Mouse (Mus musculus) adrenal gland, adult 8-10 months (tissue): Measurements from ENCODE around the gene Hk3. TPM values are rescaled to one million over a fixed set of nuclear protein-coding genes. Genes with fewer than 3 reads are reported as not detected.

Experiments
- DNase-seq: peaks from one replicate; pipeline ENCODE4 v3.0.0; 2022
- total RNA-seq, 4 experiments: library from RNA; stranded (reverse); gene quantifications; 2 replicates each; pipeline ENCODE4 v1.2.4; 2022

The Hk3 gene
- total RNA-seq, 4 experiments from 2014 or later, result 1.1 to 4.0 (median 2.6) TPM

DNA sequence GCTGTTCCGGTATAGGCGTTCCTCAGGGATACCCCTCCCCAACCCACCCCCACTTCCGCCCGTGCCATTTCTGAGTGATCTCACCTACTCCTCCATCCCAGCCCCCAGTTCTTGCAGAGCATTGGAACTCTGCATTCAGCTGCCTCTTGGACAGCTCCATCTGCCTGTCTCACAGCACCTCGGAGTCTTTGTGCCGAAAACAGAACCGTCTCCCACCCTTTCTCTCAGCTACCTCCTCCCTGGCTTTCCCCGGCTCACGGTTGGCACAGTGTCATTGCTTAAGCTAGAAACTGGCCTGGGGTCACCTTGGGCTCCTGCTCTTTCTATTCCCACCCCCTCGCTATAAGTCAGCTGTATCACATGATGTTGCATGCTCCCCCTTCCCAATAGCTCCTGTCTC, 20.8 kb downstream of the Hk3 start:
- no peak for DNase-seq

DNA sequence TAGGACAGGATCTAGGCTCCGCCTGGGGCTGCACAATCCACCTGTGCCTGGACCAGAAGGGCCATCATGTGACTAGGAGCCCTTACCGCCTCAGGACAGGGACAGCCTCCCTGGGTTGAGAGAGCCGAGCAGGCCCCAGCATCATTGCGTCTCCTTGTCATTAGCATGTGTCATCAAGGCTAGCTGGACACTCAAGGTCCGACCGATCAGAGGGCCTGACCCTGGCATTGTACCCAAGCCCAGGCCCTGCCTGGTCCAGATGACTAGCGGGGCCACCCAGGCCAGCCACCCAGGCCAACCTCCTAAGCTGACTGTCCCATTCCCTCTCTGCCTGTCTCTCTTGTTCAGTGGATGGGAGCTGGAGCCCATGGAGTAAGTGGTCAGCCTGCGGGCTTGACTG, 23.6 kb downstream of the Hk3 start:
- DNase-seq, result peak; percentile 28

DNA sequence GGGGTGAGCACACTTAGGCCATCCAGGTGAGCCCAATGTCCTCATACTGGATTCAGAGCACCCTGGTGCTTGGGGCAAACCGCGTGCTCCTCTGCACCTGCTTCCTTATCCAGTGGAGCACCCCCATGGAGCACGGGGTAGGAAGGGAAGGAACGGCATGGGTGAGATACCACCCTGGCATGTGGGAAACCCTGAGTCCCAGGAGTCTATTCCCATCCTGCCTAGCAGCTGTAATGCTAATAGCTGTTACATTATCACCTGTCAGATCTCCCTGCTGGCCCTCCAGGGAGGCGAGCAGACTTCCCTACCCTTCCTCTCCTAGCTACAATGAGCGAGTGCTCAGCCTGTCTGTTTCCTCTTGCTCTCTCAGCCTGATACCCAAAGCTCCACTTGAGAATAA, 26.0 kb downstream of the Hk3 start:
- DNase-seq, result no peak

DNA sequence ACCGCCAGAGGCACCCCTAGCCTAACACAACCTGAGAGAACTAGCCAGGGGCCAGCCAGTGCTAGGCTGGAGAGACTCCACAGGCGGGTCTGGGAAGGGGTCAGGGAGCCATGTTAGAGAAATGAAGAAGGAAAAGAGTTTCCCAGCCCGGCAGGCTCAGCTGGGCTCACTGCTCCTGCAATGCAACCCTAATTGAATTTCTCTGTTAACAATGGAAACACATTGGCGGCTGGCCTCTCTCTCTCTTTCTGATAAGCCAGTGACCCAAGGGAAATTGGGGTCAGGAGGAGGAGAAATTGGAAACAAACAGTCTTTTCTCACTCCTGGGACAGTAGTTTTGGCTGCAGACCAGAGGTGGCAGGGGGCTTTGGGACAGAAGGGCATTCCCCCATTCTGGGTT, 26.6 kb downstream of the Hk3 start:
- DNase-seq, result no peak

DNA sequence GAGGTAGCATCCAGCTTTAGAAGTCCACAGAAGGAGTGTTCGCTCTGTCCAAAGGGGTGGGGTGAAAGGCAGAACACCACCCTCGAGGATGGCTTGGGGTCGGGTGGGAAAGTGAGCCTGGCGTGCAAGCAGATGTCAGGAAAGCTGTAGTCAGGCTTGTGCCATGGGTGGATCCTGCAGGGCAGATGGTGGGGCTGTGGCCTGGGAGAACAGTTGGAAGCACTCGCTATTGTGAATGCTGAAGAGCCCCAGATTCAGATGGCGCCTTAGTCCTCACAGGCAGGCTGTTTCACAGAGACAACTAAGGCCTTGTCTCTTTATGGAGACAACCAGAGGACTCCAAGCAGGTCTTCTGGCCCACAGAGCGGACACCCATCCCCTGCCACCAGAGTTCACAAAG, 29.0 kb downstream of the Hk3 start:
- no peak for DNase-seq

DNA sequence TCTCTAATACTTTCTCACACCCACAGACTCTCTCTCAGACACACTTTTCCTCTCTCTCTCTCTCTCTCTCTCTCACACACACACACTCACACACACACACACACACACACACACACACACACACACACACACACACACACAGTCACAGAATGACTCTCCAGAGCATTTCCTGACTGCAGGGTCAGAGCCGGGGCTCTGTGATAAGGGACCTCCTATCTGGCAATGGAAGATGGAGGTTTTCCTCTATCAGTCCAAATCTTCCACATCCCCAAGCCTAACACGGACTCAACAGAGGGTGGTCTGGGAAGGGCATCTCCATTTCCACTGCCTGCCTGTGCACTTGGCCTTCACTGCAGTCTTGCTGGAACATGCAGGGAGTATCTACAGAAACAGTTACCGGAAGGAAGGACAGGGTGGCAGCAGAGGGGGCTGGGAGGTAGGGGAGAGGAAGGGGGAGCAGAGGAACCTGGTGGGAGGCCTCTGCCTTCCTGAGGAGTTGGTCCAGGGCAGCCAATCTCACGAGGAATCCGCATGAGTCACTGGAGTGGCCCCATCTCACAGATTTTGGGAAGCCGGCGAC, 32.9 kb downstream of the Hk3 start:
- DNase-seq, result no peak

DNA sequence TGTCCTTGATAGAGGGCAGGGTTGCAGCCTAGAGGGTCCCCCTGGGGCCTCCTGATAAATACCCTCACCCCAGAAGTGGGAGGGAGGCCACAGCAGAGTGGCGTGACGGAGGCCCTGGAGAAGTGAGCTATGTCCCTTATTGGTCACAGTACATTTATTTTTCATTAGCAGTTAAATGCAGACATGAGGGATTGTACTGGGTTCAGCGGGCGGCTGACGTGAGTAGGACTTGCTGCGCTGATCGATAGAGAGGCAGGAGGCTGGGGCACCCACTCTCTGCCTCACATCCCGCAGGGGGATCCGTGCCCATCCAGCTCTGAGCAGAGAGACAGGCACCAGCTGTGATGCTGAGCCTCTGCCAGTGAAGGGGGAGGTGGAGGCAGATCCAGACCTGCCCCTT, 33.8 kb downstream of the Hk3 start:
- DNase-seq, result no peak

DNA sequence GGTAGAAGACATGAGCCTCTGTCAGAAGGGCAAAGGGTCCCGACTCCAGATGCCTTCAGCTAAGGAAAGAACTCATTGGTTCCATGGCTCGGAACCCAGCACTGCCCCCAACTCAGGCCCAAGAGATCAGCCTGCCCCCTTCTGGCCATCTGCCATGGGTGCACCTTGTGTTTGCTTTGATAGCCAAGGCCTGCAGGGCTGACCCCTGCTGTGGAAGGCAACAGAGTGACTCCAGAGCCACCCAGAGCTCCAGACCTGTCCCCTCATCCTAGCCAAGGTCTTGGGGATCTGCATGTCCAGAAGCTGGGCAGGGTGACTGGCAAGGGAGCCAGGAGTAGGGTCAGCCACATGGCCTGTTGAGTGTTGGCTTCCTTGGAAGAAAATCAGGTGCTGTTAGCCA, 37.6 kb downstream of the Hk3 start:
- no peak for DNase-seq

DNA sequence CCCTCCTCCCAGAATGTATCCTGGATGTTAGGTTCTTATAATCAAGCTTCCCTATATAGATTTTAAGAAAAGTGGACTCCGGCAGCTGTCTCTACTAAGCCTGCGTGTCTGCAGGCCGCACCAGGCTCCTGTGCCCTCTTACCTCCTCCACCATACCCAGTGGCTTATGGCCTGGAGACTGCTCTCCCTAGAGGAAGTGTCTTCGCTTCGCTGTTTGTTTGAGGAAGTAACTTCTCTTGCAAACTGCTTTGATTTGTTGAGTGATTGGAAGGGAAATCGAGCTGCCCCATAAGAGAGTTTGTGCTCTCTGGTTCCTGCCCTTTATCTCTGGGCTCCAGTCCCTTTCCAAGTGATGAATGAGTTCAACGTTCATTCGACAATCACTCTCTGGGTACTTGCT, 38.2 kb downstream of the Hk3 start:
- DNase-seq, result no peak

DNA sequence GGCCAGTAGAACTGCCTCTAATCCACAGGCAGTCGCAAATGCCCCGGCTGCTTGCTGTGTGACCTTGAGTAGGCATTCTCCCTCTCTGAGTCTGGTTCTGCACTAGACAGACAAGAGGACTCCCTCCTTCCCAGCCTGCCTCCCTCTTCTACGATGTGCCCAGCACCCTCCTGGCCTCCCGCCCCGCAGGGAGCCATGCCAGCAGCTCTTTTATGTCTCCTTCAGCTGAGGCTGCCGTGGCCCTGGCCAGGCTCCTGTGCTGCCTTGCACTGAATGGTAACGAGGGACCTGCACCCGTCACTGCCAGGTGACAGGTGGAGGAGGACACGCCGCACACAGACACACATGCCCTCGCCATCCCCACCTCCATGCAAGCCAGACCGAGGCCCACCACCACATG, 40.2 kb downstream of the Hk3 start:
- DNase-seq, result no peak

DNA sequence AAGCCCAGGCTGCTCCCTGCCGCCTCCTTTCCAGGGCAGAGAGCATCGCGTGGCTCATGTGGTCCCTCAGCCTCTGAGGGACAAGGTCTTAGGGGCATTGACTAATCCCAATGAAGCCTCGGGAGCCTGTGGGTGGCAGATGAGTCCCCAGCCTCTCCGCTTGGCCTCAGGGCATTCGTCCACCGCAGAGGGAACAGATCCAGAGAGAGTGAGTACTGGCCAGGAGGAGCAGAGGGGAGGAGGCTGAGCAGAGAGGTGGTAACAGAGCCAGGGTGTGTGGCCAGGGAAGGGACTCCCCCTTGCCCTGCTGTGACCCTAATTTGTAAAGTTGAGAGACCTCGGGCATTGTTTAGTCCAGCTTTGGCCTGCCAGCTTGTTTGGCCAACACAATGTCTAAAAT, 42.4 kb downstream of the Hk3 start:
- no peak for DNase-seq

DNA sequence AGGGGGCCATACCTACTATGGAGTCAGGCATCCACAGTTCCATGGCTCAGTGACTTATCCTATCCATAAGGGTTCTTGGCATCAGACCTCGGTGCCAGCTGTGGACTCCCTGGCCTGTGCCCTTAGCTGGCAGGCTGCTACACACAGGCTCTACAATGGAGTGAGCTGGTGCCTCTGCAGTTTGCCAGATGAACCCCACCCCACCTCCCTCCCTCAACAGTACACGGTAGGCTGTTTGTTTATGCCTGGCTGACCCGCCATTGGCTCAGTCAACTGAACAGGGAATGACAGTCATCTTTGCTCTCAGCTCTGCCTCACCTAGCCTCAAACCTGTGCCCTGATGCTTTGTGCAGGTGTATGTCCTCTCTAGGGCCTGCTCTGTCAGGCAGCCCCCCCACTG, 45.6 kb downstream of the Hk3 start:
- DNase-seq, result no peak

DNA sequence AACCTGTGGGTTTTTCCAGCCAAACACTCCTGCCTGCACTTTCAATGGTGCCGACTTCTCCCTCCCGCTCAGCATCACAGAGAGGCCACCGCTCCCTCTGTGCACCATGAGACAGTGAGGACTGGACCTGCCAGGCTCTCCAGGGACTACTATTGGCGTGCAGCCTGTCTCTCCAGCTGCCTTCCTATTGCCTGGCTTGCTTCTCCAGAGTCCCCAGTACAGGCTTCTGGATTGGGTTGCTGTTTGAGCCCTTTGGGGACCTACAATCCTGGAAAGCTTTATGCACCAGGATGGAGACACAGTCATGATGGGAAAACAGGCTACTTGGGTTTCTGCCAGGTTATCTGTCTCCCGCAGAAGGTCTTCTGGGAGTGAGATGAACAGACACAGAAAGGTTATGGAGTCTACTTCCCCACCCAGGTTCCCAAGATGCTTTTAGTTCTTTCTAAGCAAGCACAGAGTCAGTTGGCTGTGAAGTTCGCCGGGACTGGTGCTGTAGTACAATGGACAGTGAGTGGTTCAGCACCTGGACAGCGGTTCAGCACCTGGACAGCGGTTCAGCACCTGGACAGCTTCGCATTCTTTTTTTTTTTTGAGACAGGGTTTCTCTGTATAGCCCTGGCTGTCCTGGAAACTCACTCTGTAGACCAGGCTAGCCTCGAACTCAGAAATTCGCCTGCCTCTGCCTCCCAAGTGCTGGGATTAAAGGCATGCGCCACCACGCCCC, 50.5 kb downstream of the Hk3 start:
- no peak for DNase-seq

DNA sequence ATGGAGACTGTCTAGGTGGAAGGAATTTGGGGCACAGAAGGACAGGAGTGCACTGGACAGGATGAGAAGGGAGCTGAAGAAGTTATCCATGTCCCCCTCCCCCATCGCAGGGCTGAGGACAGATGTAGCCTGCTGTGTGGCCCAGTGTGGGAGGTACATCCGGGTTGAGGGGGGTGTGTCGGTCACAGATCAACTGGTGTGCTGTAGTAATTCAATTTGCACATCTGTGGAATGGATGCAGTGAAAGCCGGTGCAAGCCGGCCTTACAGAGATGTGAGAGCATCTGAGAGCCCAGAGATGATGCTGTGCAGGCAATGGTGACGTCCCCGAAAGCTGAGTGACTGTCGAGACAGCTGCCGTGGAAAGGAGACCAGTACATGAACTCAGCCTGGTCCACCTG, 51.7 kb downstream of the Hk3 start:
- DNase-seq, result no peak

DNA sequence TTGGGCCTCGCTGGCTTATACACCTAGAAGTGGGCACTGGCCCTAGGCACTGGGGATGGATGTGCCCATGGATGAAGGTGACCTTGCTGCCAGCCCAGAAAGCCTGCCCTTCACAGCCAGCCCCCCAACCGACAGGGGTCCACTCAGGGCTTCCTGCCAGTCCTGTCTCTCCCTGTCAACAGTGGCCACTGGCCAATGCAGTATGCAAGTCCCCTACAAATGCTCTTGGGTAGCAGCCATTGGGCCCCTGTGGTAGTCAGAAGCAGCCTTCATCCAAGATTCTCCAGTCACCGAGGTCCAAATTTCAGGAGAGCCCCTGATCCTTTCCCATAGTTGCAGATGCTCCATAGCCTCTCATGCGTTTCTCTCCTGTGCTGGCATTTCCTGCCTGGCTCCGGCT, 52.5 kb downstream of the Hk3 start:
- DNase-seq, result no peak

DNA sequence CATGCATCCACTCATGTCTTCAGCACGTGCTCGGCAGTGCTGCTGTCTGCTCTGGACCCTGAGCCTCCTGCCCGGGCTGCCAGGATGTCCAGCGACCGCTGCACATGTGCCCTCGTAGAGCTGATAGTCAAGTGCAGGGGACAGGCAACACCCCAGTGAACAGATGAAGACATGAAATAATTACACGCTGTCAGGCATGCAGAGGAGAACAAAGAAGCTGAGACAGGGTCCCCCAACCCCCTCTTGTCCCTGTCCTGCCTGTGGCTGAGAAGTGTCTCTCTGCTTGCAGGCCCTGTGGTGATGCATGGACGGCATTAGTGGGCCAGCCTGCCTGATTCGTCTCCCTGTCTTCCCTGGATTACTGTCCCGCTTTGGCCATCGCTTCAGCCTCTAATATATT, 53.7 kb downstream of the Hk3 start:
- DNase-seq, result no peak

DNA sequence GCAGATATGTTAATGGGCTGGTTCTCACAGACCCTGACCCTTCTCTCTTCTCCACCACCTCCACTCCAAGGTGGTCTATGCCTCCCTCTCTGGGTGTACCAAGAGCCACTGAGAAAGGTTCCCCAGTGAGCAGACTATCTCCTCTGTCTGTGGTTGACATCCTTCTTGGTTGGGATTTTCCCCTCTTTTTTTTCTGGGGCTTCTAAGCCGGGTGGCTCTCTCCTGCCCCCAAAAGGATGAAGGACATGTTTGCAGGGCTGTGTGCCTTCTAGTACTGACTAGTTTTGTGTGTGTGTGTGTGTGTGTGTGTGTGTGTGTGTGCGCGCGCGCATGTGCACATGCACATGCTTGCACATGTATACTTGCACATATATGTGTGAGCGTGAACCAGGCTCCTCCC, 55.9 kb downstream of the Hk3 start:
- DNase-seq, result no peak

DNA sequence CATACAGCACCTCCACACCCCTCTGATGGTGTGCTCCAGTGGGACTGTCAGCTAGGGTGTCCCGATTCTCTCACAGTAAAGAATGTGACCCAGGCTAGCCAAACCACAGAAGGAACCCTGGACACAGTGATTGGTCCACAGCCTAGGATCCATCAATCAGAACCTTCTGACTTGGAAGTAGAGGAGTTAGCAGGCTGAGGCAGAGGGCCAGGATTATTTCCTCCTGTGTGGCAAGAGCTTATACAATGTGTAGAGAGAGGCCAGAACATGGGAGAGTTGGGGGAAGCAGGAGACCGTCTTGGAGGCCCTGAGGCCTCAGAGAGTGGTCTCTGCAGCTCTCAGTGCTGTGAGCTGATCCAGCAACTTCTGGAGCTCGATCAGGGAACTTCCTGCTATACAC, 60.7 kb downstream of the Hk3 start:
- no peak for DNase-seq

DNA sequence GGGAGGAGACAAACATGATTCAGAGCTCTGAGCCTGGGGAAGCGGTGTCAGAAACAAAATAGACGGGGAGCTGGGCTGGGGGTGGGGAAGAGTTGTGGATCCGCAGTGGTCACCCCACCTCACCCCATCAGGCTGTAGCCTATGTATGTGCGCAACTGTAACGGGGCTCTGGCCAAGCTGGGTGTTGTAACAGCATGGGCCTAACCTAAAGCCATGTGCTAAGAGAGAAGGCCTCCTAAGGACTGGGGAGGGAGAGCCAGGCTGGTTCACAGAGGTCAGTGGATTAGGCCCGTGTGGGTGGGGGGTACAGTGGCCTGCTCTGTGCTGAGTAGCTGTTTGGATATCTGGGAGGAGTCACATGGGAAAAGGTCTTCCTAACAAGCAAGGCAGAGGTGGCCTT, 61.3 kb downstream of the Hk3 start:
- DNase-seq, result no peak

DNA sequence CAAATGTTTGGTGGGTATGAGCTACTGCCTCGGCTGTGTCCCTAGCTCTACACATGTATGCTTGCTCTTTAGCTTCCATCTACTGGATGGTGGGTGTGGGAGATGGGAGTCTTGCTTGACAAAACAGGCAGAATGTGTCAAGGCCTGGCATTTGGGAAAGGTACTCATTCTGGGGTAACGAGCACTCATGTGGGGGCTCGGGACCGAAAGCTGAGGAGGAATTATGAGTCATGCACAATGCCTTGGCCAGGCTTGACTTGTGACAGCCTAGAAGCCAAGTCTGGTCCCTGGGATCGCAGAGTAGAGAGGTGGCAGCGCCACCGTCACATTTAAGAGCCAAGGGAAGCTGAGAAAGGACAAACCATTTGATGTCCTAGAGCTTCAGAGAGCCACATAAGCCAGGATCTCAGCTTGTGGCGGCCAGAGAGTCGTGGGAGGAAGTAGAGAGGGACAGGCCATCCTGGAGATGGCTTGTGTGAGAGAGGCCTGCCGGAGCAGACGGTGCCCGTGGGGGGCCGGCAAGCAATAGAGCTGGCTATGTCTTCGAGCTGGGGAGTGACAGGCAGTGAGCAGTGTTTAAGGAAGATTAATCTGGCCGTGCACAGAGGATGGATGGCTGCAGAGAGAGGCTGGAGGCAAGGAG, 62.0 kb downstream of the Hk3 start:
- no peak for DNase-seq

DNA sequence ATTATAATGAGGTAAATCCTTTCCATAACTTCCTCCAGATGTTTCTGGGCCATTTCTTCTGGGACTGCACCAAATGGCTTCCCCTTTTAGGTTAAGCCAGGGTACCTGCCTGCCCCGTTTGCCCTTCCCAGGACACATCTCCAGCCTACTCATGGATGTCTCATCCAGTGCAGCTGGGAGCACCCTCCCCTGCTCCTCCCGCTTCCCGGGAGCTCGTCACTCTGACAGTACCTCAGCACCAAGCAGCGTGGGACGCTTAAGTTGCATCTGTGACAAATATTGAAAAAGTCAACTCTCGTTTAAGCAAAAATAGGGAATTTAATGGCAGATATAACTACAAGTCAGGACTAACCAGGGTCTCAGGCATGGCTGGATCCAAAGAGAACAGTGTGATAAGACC, 63.9 kb downstream of the Hk3 start:
- DNase-seq, result no peak
